Mouse (Mus musculus) testis, adult 2 months (tissue): ENCODE measurements around the gene Pmvk. TPM values are rescaled to one million over a fixed set of nuclear protein-coding genes. Genes with fewer than 3 reads are reported as not detected.
"Not testable (repeated sequence)": the region's sequence is repeated elsewhere in the genome, so short reads cannot be mapped to it uniquely, and the experiment has no call there.

Source experiments
- H3K27ac ChIP-seq: fragments of 200-500 bp; 2 replicates; pipeline ENCODE4 v1.5.1; 2012; ENCODE audit warnings: low read depth, low read length; ENCODE audit not compliant: control insufficient read depth, insufficient read depth
- H3K27me3 ChIP-seq: fragments of 200-500 bp; 2 replicates; pipeline ENCODE4 v1.6.1; 2012; ENCODE audit warnings: mild to moderate bottlenecking, low read length, moderate library complexity; ENCODE audit not compliant: control insufficient read depth, insufficient read depth
- H3K36me3 ChIP-seq: fragments of 200-500 bp; 2 replicates; pipeline ENCODE4 v1.6.1; 2012; ENCODE audit warnings: mild to moderate bottlenecking, low read length; ENCODE audit not compliant: control insufficient read depth, insufficient read depth
- H3K4me1 ChIP-seq: fragments of 200-500 bp; 2 replicates; pipeline ENCODE4 v1.6.1; 2012; ENCODE audit warnings: low read length; ENCODE audit not compliant: control insufficient read depth, insufficient read depth
- H3K4me3 ChIP-seq: fragments of 200-500 bp; 2 replicates; pipeline ENCODE4 v1.5.1; 2012; ENCODE audit warnings: low read depth, mild to moderate bottlenecking, low read length, moderate library complexity, mixed read lengths; ENCODE audit not compliant: control insufficient read depth
- CTCF ChIP-seq: fragments of 200-500 bp; IDR thresholded peaks from 2 replicates; pipeline ENCODE4 v1.5.1; 2012; ENCODE audit warnings: low read depth, mild to moderate bottlenecking, inconsistent platforms, low read length, moderate library complexity; ENCODE audit not compliant: control insufficient read depth, insufficient read depth, insufficient replicate concordance
- POLR2A ChIP-seq: fragments of 200-500 bp; IDR thresholded peaks from 2 replicates; pipeline ENCODE4 v1.6.1; 2012; ENCODE audit warnings: low read depth, mild to moderate bottlenecking, inconsistent platforms, low read length, moderate library complexity; ENCODE audit not compliant: control insufficient read depth
- polyA plus RNA-seq: library from polyadenylated mRNA; depleted of rRNA; stranded (reverse); fragments of >200 nt; gene quantifications from 2 replicates; pipeline ENCODE4 v1.2.3, GENCODE M21; 2012

Pmvk gene
- polyA plus RNA-seq, 1 experiment = 23.1 TPM

- peak overlapping the region; percentile 56 for H3K27ac ChIP-seq
- no peaks in the 10 kb centered on the region for H3K27me3 ChIP-seq
- H3K36me3 ChIP-seq = no peaks in the 10 kb centered on the region; the same call in none of the 2 replicates
- no peak for TF ChIP-seq CTCF
- TF ChIP-seq POLR2A = peak; percentile 56
- peak overlapping the region; percentile 50 for H3K4me3 ChIP-seq
- peaks cover 24% of the 10 kb centered on the region for H3K4me1 ChIP-seq
These were observed 33.2 kb upstream of the Pmvk start for GRCm38 (mm10) chr3:89421002-89421774.

- H3K4me1 ChIP-seq = peaks cover 24% of the 10 kb centered on the region
- H3K4me3 ChIP-seq = peak overlapping the region; percentile 50
These were observed 32.4 kb upstream of the Pmvk start for GRCm38 (mm10) chr3:89421810-89422473.

GRCm38 (mm10) chr3:89422556-89423205 is 31.7 kb upstream of the Pmvk start:
- no peak for TF ChIP-seq POLR2A
- Histone ChIP-seq H3K4me1 (peaks cover 24% of the 10 kb centered on the region), H3K27me3 (no peaks in the 10 kb centered on the region), H3K4me3 (no peak overlapping the region), H3K27ac (no peak overlapping the region), H3K36me3 (no peaks in the 10 kb centered on the region; the same call in none of the 2 replicates)

More at GRCm38 (mm10) chr3:89421810-89422473, 32.4 kb upstream of the Pmvk start:
- TF ChIP-seq CTCF = no peak
- no peak for TF ChIP-seq POLR2A
- Histone ChIP-seq H3K27ac (no peak overlapping the region), H3K36me3 (no peaks in the 10 kb centered on the region; the same call in none of the 2 replicates), H3K27me3 (no peaks in the 10 kb centered on the region)

GRCm38 (mm10) chr3:89424416-89425140 is 29.8 kb upstream of the Pmvk start:
- Histone ChIP-seq H3K27ac (no peak overlapping the region), H3K36me3 (no peaks in the 10 kb centered on the region; the same call in none of the 2 replicates), H3K27me3 (no peaks in the 10 kb centered on the region), H3K4me3 (no peak overlapping the region), H3K4me1 (peaks cover 20% of the 10 kb centered on the region)
- TF ChIP-seq CTCF (no peak), POLR2A (no peak)

GRCm38 (mm10) chr3:89425141-89425525 is 29.2 kb upstream of the Pmvk start:
- TF ChIP-seq CTCF (no peak), POLR2A (no peak)
- H3K36me3 ChIP-seq = no peaks in the 10 kb centered on the region; the same call in none of the 2 replicates
- H3K4me1 ChIP-seq = peaks cover 14% of the 10 kb centered on the region
- H3K27ac ChIP-seq = no peak overlapping the region
- H3K27me3 ChIP-seq = no peaks in the 10 kb centered on the region
- no peak overlapping the region for H3K4me3 ChIP-seq

- peaks cover 12% of the 10 kb centered on the region for H3K4me1 ChIP-seq
- H3K4me3 ChIP-seq = no peak overlapping the region
- H3K36me3 ChIP-seq = no peaks in the 10 kb centered on the region; the same call in none of the 2 replicates
- H3K27ac ChIP-seq = no peak overlapping the region
- TF ChIP-seq POLR2A (no peak), CTCF (no peak)
- H3K27me3 ChIP-seq = no peaks in the 10 kb centered on the region
These were observed 28.5 kb upstream of the Pmvk start for GRCm38 (mm10) chr3:89425876-89426275.

GRCm38 (mm10) chr3:89429021-89429420 is 25.3 kb upstream of the Pmvk start:
- H3K4me3 ChIP-seq = not testable (repeated sequence)

More at GRCm38 (mm10) chr3:89429021-89429420, 25.3 kb upstream of the Pmvk start:
- not testable (repeated sequence) for H3K4me1 ChIP-seq, H3K27me3 ChIP-seq, H3K27ac ChIP-seq, H3K36me3 ChIP-seq
